Mouse (Mus musculus) bone marrow macrophage, adult 2 months (primary cell): Measurements from ENCODE around the gene Dnajc6. TPM values are rescaled to one million over a fixed set of nuclear protein-coding genes. Genes with fewer than 3 reads are reported as not detected.

Experiments used
- H3K27ac ChIP-seq: 2 replicates; pipeline ENCODE4 v1.5.1; 2012; ENCODE audit warnings: low read depth, low read length; ENCODE audit not compliant: insufficient read depth
- H3K4me1 ChIP-seq: 2 replicates; pipeline ENCODE4 v1.6.1; 2012; ENCODE audit warnings: low read length; ENCODE audit not compliant: control insufficient read depth, insufficient read depth
- H3K4me3 ChIP-seq: 2 replicates; pipeline ENCODE4 v1.5.1; 2012; ENCODE audit warnings: mild to moderate bottlenecking, low read length, moderate library complexity; ENCODE audit not compliant: insufficient read depth
- CTCF ChIP-seq: IDR thresholded peaks from 2 replicates; pipeline ENCODE4 v1.5.1; 2012; ENCODE audit warnings: low read depth, mild to moderate bottlenecking, low read length, moderate library complexity
- POLR2A ChIP-seq: IDR thresholded peaks from 2 replicates; pipeline ENCODE4 v1.6.1; 2012; ENCODE audit warnings: mild to moderate bottlenecking, low read depth, low read length, borderline replicate concordance
- polyA plus RNA-seq: library from polyadenylated mRNA; stranded (reverse); fragments of >200 nt; gene quantifications from 2 replicates; pipeline ENCODE4 v1.2.4, GENCODE M21; 2012; ENCODE audit not compliant: missing spikeins, insufficient read depth, insufficient read length

Dnajc6 gene
- polyA plus RNA-seq, 1 experiment: not detected

DNA sequence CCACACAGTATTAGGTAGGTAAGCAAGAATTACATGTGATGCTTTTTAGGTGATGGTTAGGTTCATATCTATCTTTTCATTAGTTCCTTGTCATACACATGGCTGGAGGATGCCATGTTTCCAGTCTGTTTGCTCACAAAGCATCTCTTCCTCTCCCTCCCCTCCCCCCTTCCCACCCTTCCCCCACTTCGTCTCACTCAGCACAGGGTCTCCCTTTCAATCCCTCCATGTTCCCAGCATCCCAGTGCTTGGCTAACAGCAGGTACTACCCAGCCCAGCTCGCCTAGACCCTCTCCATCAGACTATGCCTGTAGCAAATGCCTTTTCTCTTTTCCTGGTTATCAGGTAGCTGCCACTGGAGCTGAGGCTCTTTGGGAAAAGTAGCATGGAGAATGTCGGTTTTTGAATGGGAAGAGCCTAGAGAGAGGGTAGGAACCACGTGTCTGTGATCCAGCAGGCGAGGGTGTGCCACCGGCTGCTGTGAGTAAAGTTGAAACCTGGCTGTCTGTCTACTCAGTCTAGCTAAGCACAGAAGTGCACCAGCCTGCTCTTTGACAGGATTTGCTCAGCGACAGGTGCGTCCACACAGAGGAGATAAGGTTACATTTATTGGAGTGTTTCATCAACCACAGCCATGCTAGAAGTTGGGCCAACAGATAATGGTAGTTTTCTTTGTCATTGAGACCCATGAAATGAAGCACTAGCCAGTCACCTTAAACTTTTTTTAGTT is 89.2 kb downstream of the Dnajc6 start:
- TF ChIP-seq POLR2A (no peak), CTCF (no peak)
- H3K27ac ChIP-seq: no peak overlapping the region
- no peaks in the 10 kb centered on the region for H3K4me1 ChIP-seq
- no peak overlapping the region for H3K4me3 ChIP-seq

DNA sequence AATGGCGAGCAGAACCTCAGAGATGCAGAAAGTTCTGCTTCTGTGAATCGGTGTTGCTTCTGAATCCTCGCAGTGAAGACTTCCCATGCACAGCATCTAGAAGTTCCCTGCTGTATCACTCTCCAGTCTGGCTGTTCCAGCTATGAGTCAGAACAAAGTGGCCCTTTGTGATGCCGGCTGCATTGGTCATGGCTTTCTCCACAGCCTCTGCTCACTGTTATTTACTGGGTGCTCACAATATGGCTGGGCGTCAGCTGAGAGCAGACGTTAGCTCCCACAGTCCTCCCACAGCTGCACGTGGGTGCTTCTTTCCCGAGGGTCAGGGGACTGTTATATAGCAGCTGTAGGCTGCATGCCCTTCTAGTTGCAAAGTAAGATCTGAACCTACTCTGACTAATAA is 92.5 kb downstream of the Dnajc6 start:
- H3K4me3 ChIP-seq: no peak overlapping the region
- no peak overlapping the region for H3K27ac ChIP-seq
- no peak for TF ChIP-seq POLR2A
- TF ChIP-seq CTCF: no peak
- no peaks in the 10 kb centered on the region for H3K4me1 ChIP-seq

DNA sequence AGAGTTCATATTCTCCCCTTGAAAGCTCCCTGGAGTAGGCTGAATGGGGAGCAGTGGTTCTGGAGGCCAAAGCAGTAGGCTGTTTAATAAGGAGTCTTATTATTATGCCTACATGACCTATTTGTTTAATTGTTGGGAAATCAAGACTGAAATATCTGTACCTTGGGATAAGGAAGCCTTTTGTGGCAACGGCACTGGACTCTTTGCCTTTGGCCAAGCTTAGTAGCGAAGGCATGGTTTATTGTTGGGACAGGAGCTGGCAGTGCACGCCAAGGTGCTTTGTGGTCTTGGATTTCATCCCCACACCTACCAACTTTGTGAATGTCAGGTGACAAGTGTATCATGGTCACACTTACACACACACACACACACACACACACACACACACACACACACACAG is 93.3 kb downstream of the Dnajc6 start:
- no peak for TF ChIP-seq CTCF
- TF ChIP-seq POLR2A: no peak
- Histone ChIP-seq H3K27ac (no peak overlapping the region), H3K4me1 (no peaks in the 10 kb centered on the region), H3K4me3 (no peak overlapping the region)

DNA sequence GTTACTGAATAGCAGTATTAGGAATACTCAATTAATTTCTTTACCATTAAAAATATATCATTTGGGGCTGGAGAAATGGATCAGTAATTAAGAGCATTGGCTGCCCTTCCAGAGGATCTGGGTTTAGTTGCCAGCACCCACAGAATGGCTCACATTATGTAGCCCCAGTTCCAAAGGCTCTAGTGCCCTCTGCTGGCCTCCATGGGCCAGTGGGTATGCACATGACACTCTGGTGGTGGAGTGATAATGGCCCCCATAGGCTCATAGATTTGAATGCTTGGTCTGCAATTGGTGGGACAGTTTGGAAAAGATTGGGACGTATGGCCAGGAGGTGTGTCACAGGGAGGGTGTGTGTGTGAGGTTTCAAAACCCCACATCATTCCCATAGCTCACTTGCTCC is 95.0 kb downstream of the Dnajc6 start:
- H3K4me1 ChIP-seq: no peaks in the 10 kb centered on the region
- H3K4me3 ChIP-seq: no peak overlapping the region
- TF ChIP-seq CTCF: no peak
- no peak for TF ChIP-seq POLR2A
- no peak overlapping the region for H3K27ac ChIP-seq

DNA sequence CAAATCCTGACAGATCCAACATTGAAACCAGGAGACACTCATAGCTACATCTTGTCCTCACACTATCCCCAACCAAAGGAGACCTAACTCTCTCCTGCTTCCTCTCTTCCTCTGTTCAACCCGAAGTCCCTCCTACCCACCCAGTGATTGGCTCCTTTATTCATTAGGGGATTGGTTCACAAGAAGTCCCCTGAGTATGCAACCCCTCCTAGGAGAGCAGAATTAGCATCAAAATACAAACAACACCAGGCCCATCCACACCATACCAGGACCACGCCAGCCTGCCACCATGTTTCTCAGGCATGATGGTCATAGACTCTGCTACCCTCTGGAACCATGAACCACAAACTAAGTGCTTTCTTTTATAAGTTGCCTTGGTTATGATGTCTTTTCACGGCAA is 96.0 kb downstream of the Dnajc6 start:
- Histone ChIP-seq H3K27ac (no peak overlapping the region), H3K4me3 (no peak overlapping the region), H3K4me1 (no peaks in the 10 kb centered on the region)
- TF ChIP-seq POLR2A (no peak), CTCF (no peak)

DNA sequence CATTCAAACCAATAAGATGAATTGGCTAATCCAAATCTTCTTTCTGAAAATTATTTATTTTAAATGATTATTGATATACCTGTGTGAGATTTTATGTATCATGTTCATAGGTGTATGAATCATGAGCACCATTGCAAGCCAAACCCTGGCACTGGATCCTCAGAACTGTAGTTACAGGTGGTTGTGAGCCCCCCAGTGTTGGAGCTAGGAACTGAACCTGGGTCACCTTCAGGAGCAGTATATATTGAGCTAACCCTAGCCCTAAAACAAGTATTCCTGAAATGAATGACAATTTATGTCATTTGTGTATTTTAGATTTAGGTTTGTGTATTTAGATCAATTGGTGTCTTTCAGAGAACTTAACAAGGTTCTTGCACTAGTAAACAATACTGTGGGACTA is 105.3 kb downstream of the Dnajc6 start:
- TF ChIP-seq CTCF (no peak), POLR2A (no peak)
- H3K4me3 ChIP-seq: no peak overlapping the region
- H3K4me1 ChIP-seq: no peaks in the 10 kb centered on the region
- no peak overlapping the region for H3K27ac ChIP-seq

DNA sequence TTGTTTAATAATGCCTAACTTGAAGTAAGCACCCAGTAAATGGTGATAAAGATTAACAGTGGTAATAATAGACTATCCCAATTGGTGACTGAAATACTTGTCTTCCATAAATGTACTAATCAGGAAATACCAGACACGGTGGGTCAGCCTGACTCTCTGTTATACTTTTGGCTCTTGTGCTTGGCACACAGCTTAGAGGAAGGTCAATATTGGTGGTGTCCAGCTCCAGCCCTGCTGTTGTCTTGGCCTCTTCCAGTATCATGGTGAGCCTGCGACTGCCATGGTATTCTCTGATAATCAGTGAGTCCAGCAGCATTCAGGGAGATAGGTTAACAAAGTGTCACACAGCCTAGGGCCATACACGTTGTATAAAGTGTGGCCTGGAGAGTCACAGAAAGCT is 107.2 kb downstream of the Dnajc6 start:
- no peak overlapping the region for H3K4me3 ChIP-seq
- H3K27ac ChIP-seq: no peak overlapping the region
- no peaks in the 10 kb centered on the region for H3K4me1 ChIP-seq
- TF ChIP-seq CTCF (no peak), POLR2A (no peak)

DNA sequence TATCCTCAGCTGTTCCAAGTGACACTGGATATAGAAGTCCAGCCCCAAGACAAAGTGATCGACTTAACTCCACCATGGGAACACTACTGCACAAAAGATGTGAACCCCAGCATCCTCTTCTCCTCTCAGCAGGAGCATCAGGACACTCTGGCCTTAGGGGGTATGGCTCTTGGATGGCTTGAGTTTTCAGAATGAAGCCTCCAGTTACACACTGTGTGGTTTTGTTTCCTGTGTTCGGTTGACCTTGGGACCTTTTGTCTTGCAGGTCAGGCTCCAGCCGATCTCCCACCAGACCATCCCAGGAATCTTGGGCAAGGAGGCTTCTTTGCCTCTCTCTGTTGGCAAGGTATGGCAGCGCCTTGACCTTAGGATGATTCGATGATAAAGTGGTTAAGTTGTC is 120.1 kb downstream of the Dnajc6 start:
- Histone ChIP-seq H3K4me1 (no peaks in the 10 kb centered on the region), H3K27ac (no peak overlapping the region), H3K4me3 (no peak overlapping the region)
- TF ChIP-seq CTCF: no peak
- no peak for TF ChIP-seq POLR2A

DNA sequence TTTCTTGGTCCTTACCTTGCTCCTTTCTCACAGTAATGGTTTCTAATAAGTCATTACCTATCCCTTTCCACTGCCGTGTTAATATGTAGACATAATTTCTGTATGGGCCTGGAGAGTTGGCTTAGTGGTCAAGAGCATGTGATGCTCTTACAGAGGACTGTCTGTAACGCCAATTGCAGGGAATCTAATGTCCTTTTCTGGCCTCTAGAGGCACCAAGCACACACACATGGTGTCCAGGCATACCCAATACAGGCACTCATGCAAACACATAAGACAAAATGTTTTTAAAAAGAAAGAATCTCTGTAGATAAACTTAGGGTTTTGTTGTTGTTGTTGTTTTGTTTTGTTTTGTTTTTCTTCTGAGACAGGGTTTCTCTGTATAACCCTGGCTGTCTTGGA is 121.3 kb downstream of the Dnajc6 start:
- H3K4me3 ChIP-seq: no peak overlapping the region
- TF ChIP-seq POLR2A (no peak), CTCF (no peak)
- H3K4me1 ChIP-seq: no peaks in the 10 kb centered on the region
- no peak overlapping the region for H3K27ac ChIP-seq

DNA sequence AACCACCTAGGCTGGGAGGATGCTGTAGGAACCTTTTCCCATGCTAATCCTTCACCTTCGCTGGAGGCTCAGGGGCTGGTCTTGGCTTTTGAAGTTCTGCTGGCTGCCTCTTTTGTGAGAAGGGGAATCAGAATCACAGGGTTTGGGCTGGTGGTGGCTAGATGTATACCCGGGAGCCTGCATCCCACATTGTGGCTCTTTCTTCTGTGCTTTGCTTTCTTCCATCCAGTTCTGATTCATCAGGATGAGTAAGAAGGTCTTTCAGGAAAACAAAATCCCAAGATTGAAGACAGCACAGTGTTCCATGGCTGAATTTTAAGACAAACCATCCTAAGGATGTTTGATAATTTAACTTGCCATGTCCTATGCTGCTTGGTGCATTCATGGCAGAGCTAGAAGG is 123.8 kb downstream of the Dnajc6 start:
- no peak for TF ChIP-seq CTCF
- no peak for TF ChIP-seq POLR2A
- Histone ChIP-seq H3K4me1 (no peaks in the 10 kb centered on the region), H3K27ac (no peak overlapping the region), H3K4me3 (no peak overlapping the region)

DNA sequence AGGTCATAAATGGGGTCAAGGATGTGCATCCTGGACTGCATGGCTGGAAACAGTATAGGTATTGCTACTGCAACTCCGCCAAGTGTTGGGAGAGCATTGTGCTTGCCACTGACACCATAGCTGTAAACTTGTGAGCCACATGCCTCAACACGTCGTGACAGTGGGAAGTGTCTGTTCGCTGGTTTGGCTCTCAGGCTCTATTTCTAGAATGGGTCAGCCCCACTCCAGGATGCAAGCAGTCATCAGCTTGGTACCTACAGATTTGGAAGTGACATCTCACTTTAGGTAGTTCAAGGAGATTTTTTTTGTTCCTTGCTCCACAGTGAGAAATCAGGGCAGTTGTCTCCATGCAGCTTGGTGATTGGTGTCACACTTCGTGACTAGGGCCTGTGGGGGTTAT is 124.8 kb downstream of the Dnajc6 start:
- no peak for TF ChIP-seq CTCF
- no peak for TF ChIP-seq POLR2A
- Histone ChIP-seq H3K4me3 (no peak overlapping the region), H3K4me1 (no peaks in the 10 kb centered on the region), H3K27ac (no peak overlapping the region)
